Mouse (Mus musculus): ENCODE results near the gene Mettl17. TPM values are rescaled to one million over a fixed set of nuclear protein-coding genes. Genes with fewer than 3 reads are reported as not detected.
A peak's percentile ranks its signal among the peaks of the same experiment; 100 is the strongest.
"Not testable (repeated sequence)": the region's sequence is repeated elsewhere in the genome, so short reads cannot be mapped to it uniquely, and the experiment has no call there.

The Mettl17 gene
- polyA plus RNA-seq (2015; fragmentation: Nextera tagmentation; extraction: Ambion mirVana) = 12.3 and 13.6 TPM in 2 replicates

DNA sequence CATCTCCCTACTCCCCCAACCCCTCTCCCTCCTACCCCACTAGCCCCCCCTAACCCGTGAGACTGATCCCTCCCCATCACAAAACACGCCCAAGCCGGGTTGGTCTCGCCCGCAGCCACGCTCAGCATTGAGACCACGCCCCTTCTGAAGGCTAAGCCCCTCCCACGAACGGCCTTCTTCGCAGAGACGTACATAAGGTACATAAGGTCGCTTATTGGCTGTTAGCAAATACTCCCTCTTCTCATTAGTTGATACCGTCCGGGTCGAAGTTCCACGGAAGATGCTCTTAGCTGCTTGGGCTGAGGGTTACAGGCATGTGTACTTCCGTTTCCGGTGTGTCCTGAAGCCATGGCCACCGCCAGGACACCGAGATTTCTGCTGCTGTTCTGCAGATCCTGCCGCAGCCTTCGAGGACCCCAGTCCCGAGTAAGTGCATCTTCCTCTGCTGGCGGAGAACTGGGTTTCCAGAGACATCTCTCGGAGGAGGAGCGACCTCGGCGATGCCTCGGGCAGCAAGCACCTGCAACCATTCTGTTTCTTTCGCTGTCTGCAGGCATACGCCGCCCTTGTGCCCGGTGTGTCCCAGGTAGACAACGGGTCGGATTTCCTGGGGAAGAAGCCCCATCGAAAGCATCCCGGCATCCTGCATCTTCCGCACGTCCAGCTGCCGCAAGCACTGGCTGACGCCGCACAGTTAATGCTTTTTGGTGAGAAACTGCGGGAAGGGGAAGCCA is at the start of gene Mettl17:
Mettl17 (plus strand) TSS at position 245 of the 734 bp plus-strand sequence.
- Histone ChIP-seq H3K9ac (peak within 1 kb of the TSS; percentile 57), H3K4me3 (replicated peaks) (peak within 1 kb of the TSS; percentile 75), H3K27me3 (0 out of 2 replicates have a peak, but pooled peaks cover 2% of the 10 kb centered on the region), H3K4me2 (peak within 1 kb of the TSS; percentile 91), H3K36me3 (replicated peaks) (peaks cover 31% of the 10 kb centered on the region), H3K27ac (replicated peaks) (peak within 1 kb of the TSS; percentile 72), H3K4me1 (replicated peaks) (peaks cover 25% of the 10 kb centered on the region), H3K9me3 (replicated peaks) (no peaks in the 10 kb centered on the region)
- peak; percentile 96 for ATAC-seq (ENCODE audit: insufficient read depth)
- under 1% methylated on average over 43 of the region's 43 CpGs for whole genome bisulfite sequencing (ENCODE audit: insufficient replicate concordance)

DNA sequence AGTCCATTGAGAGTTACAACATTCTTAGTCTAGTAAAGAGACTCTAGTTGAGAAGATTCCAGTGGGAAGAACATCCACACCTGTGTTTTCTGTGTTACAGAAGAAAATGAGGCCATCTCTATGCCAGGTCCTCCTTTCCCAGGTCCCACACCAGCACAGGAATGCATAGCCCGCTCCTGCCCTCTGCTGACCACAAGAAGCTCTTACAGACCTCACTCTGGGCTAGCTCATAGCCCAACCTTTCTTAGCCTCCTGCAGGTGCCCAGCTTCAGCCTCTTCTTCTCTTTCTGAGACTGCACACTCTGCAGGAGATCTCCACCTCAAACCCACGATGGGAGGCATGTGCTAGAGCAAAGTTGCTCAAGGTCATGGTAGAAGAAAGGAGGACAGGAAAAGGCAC is 46.2 kb upstream of the Mettl17 start:
- H3K27ac ChIP-seq (replicated peaks); H3K9ac ChIP-seq; H3K4me3 ChIP-seq (replicated peaks); H3K36me3 ChIP-seq (replicated peaks); ATAC-seq (ENCODE audit: insufficient read depth); H3K4me1 ChIP-seq (replicated peaks); H3K9me3 ChIP-seq (replicated peaks); H3K27me3 ChIP-seq; H3K4me2 ChIP-seq: not testable (repeated sequence)
- 18% methylated on average over 2 of the region's 2 CpGs for WGBS (ENCODE audit: insufficient replicate concordance)

DNA sequence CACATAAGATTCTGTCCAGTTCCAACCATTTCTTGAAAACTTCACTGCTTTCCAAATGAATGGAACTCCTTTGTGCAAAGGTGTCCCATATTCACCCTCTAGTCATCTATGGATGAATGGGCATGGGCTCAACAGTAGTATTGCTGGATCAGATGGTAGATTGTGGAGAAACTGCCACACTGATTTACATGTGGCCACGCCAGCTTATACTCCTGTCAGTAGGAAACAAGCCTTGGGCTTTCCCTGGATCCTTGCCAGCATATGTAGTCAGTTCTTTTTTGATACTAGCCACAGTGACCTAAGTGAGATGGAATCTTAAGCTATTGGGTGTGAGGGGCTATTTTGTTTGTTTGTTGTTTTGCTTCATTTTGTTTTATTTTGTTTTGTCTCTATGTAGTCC is 42.4 kb upstream of the Mettl17 start:
- Histone ChIP-seq H3K27ac (replicated peaks) (no peak overlapping the region), H3K4me1 (replicated peaks) (no peaks in the 10 kb centered on the region), H3K9me3 (replicated peaks) (no peaks in the 10 kb centered on the region), H3K9ac (no peak overlapping the region), H3K27me3 (no peaks in the 10 kb centered on the region), H3K4me2 (no peak overlapping the region), H3K36me3 (replicated peaks) (no peaks in the 10 kb centered on the region), H3K4me3 (replicated peaks) (no peak overlapping the region)
- ATAC-seq (ENCODE audit: insufficient read depth) = no peak
- WGBS (ENCODE audit: insufficient replicate concordance) = 26% methylated on average over 1 of the region's 1 CpGs

- H3K4me3 ChIP-seq (replicated peaks) = no peak overlapping the region
- no peaks in the 10 kb centered on the region for H3K36me3 ChIP-seq (replicated peaks)
- 48% methylated on average over 2 of the region's 2 CpGs for WGBS (ENCODE audit: insufficient replicate concordance)
- no peak overlapping the region for H3K4me2 ChIP-seq
- H3K9me3 ChIP-seq (replicated peaks) = no peaks in the 10 kb centered on the region
- H3K4me1 ChIP-seq (replicated peaks) = no peaks in the 10 kb centered on the region
- H3K27me3 ChIP-seq = no peaks in the 10 kb centered on the region
- no peak overlapping the region for H3K27ac ChIP-seq (replicated peaks)
- H3K9ac ChIP-seq = no peak overlapping the region
- ATAC-seq (ENCODE audit: insufficient read depth) = no peak
Measured at GRCm38 (mm10) chr14:51842781-51843180, 41.9 kb upstream of the Mettl17 start.

GRCm38 (mm10) chr14:51843882-51844281 is 40.8 kb upstream of the Mettl17 start:
- no peak overlapping the region for H3K27ac ChIP-seq (replicated peaks)
- H3K4me1 ChIP-seq (replicated peaks) = no peaks in the 10 kb centered on the region
- no peak for ATAC-seq (ENCODE audit: insufficient read depth)

GRCm38 (mm10) chr14:51846566-51846965 is 38.1 kb upstream of the Mettl17 start:
- H3K27me3 ChIP-seq = no peaks in the 10 kb centered on the region
- no peak overlapping the region for H3K27ac ChIP-seq (replicated peaks)
- H3K4me2 ChIP-seq = no peak overlapping the region
- H3K36me3 ChIP-seq (replicated peaks) = no peaks in the 10 kb centered on the region
- WGBS (ENCODE audit: insufficient replicate concordance) = 59% methylated on average over 3 of the region's 3 CpGs
- no peak overlapping the region for H3K4me3 ChIP-seq (replicated peaks)
- ATAC-seq (ENCODE audit: insufficient read depth) = no peak
- no peak overlapping the region for H3K9ac ChIP-seq
- no peaks in the 10 kb centered on the region for H3K4me1 ChIP-seq (replicated peaks)
- H3K9me3 ChIP-seq (replicated peaks) = no peaks in the 10 kb centered on the region

More at GRCm38 (mm10) chr14:51843882-51844281, 40.8 kb upstream of the Mettl17 start:
- Histone ChIP-seq H3K27me3 (no peaks in the 10 kb centered on the region), H3K36me3 (replicated peaks) (no peaks in the 10 kb centered on the region), H3K9ac (no peak overlapping the region), H3K4me2 (no peak overlapping the region), H3K9me3 (replicated peaks) (no peaks in the 10 kb centered on the region), H3K4me3 (replicated peaks) (no peak overlapping the region)

DNA sequence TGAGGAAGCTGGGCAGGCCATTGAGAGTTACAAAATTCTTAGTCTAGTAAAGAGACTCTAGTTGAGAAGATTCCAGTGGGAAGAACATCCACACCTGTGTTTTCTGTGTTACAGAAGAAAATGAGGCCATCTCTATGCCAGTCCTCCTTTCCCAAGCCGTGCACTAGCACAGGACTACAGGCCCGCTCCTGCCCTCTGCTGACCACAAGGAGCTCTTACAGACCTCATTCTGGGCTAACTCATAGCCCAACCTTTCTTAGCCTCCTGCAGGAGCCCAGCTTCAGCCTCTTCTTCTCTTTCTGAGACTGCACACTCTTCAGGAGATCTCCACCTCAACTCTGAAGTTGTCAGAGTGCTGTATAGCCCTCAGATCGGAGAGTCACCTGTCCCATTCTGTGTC is 33.6 kb upstream of the Mettl17 start:
- H3K4me3 ChIP-seq (replicated peaks); H3K4me2 ChIP-seq; H3K9ac ChIP-seq; ATAC-seq (ENCODE audit: insufficient read depth); H3K27ac ChIP-seq (replicated peaks); H3K4me1 ChIP-seq (replicated peaks); H3K27me3 ChIP-seq; H3K9me3 ChIP-seq (replicated peaks); H3K36me3 ChIP-seq (replicated peaks): not testable (repeated sequence)
- WGBS (ENCODE audit: insufficient replicate concordance) = 31% methylated on average over 3 of the region's 3 CpGs

- ATAC-seq (ENCODE audit: insufficient read depth) = no peak
- H3K27me3 ChIP-seq = no peaks in the 10 kb centered on the region
- H3K9ac ChIP-seq = no peak within 1 kb of the TSS
- no peak within 1 kb of the TSS for H3K27ac ChIP-seq (replicated peaks)
- H3K4me1 ChIP-seq (replicated peaks) = no peaks in the 10 kb centered on the region
- H3K36me3 ChIP-seq (replicated peaks) = no peaks in the 10 kb centered on the region
- H3K4me2 ChIP-seq = no peak within 1 kb of the TSS
- H3K9me3 ChIP-seq (replicated peaks) = no peaks in the 10 kb centered on the region
- no peak within 1 kb of the TSS for H3K4me3 ChIP-seq (replicated peaks)
Measured at GRCm38 (mm10) chr14:51853399-51853798, 31.2 kb upstream of the Mettl17 start, which contains the start of gene Ear6. Ear6 (plus strand) TSS chr14:51853699.

DNA sequence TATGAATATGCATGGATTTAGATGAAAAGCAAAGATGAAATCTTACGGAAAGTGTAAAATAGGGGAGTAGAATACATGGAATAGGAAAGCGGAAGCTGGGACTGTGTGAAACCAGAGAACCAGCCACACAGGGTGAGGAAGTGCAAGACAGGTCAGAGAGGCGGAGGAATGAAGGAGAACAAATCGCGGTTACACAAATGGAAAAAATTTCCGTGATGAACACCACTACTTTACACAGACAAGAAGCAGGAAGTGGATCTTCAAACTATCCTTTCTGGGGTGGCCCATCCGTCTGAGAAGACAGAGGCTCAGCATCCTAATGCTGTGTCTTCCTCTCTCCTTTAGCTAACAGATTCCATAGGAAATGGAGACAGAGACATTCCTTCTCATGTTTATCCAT is 29.4 kb upstream of the Mettl17 start:
- not testable (repeated sequence) for ATAC-seq (ENCODE audit: insufficient read depth); H3K27ac ChIP-seq (replicated peaks); H3K27me3 ChIP-seq; H3K9ac ChIP-seq; H3K4me3 ChIP-seq (replicated peaks); H3K36me3 ChIP-seq (replicated peaks); H3K9me3 ChIP-seq (replicated peaks); H3K4me2 ChIP-seq; H3K4me1 ChIP-seq (replicated peaks)
- 50% methylated on average over 7 of the region's 7 CpGs for WGBS (ENCODE audit: insufficient replicate concordance)

- WGBS (ENCODE audit: insufficient replicate concordance) = 4% methylated on average over 1 of the region's 1 CpGs
- not testable (repeated sequence) for H3K4me3 ChIP-seq (replicated peaks); H3K4me1 ChIP-seq (replicated peaks); H3K9me3 ChIP-seq (replicated peaks); H3K4me2 ChIP-seq; H3K27me3 ChIP-seq; ATAC-seq (ENCODE audit: insufficient read depth); H3K27ac ChIP-seq (replicated peaks); H3K36me3 ChIP-seq (replicated peaks); H3K9ac ChIP-seq
Measured at GRCm38 (mm10) chr14:51863603-51864002, 21.0 kb upstream of the Mettl17 start.

GRCm38 (mm10) chr14:51870756-51871155 is 13.9 kb upstream of the Mettl17 start:
- no peak overlapping the region for H3K4me3 ChIP-seq (replicated peaks)
- H3K9me3 ChIP-seq (replicated peaks) = no peaks in the 10 kb centered on the region
- 51% methylated on average over 2 of the region's 2 CpGs for WGBS (ENCODE audit: insufficient replicate concordance)
- H3K9ac ChIP-seq = no peak overlapping the region
- H3K4me1 ChIP-seq (replicated peaks) = no peaks in the 10 kb centered on the region
- ATAC-seq (ENCODE audit: insufficient read depth) = no peak
- no peaks in the 10 kb centered on the region for H3K36me3 ChIP-seq (replicated peaks)
- no peaks in the 10 kb centered on the region for H3K27me3 ChIP-seq
- no peak overlapping the region for H3K27ac ChIP-seq (replicated peaks)
- no peak overlapping the region for H3K4me2 ChIP-seq

- H3K27ac ChIP-seq (replicated peaks) = no peak overlapping the region
- H3K36me3 ChIP-seq (replicated peaks) = no peaks in the 10 kb centered on the region
Measured at GRCm38 (mm10) chr14:51871741-51872140, 12.9 kb upstream of the Mettl17 start.

More at GRCm38 (mm10) chr14:51871741-51872140, 12.9 kb upstream of the Mettl17 start:
- Histone ChIP-seq H3K27me3 (no peaks in the 10 kb centered on the region), H3K4me3 (replicated peaks) (no peak overlapping the region), H3K9me3 (replicated peaks) (no peaks in the 10 kb centered on the region), H3K9ac (no peak overlapping the region), H3K4me1 (replicated peaks) (no peaks in the 10 kb centered on the region), H3K4me2 (no peak overlapping the region)
- no peak for ATAC-seq (ENCODE audit: insufficient read depth)
- WGBS (ENCODE audit: insufficient replicate concordance) = 60% methylated on average over 9 of the region's 9 CpGs
